Mouse (Mus musculus) ES-E14 (cell line): Measurements from ENCODE around the gene Mpp2.

ENCODE experiments used
- HCFC1 ChIP-seq: IDR thresholded peaks from 2 replicates; pipeline ENCODE4 v1.6.1; 2012; ENCODE audit warnings: low read length, inconsistent platforms, borderline replicate concordance; ENCODE audit not compliant: insufficient read depth
- MAFK ChIP-seq: IDR thresholded peaks from 2 replicates; pipeline ENCODE4 v1.6.1; 2014; ENCODE audit warnings: mild to moderate bottlenecking, low read depth, low read length, inconsistent platforms; ENCODE audit not compliant: insufficient read depth
- ZC3H11A ChIP-seq: IDR thresholded peaks from 2 replicates; pipeline ENCODE4 v1.6.1; 2012; ENCODE audit warnings: low read depth, mild to moderate bottlenecking, inconsistent platforms, low read length, borderline replicate concordance
- ZNF384 ChIP-seq: IDR thresholded peaks from 2 replicates; pipeline ENCODE4 v1.6.1; 2012; ENCODE audit warnings: low read depth, low read length, inconsistent platforms

DNA sequence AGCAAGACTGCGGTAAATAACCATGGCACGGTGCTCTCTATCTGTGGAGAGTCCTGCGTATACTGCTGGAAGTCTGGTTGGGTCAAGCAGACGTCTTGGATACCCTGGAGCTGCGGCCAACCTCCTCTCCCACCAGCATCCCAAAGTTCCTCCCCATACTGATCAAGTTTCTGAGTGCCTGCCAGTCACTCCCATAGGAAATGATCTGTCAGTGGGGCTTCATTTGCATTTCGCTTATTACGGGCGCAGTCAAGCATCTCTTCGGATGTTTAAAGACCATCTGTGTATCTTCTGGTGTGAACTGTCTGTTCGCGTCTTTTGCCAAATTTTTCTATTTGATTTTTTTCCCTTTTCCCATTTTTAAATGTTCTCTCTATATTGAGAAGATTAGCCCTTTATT lies 18.7 kb downstream of the Mpp2 start:
- TF ChIP-seq ZNF384 (no peak), ZC3H11A (no peak), HCFC1 (no peak), MAFK (no peak)
